In the genomic region with DNA sequence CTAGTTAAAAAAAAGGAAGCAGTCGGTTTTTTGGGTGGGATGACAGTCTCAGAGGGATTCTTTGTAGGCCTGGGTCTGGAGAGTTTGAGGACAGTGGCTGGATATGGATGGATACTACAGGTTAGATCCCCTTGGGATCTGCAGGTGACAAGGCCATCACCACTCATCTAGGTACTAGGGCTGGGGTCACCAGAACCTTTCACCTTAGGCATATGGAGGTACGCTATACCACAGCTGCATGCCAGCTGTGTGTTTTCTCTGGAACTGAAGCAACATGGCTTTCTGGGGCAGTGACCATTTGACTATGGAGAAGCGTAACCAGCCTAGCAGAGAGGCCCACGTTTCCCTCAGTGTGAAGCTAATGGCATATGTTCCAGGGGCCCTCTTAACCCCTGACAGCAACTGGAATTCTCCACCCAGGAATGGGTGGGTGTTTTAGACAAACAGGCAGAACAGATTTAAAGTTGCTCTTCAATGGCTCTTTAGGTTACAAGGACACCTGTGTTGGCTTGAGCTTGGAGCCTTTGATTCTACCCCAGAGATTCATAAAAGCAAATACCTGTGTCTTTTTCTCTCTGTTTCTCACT, we compare ENCODE assay signal across 13 mouse cellular contexts.
DNase-seq lines count a peak whose midpoint lies in the region; ATAC-seq lines count a peak whose summit lies in the region.
"Had no signal": no experiment of that assay in that cellular context is flagged by ENCODE, and none has a peak within 500 bp of the region (broad histone marks: within the 10 kb centered on the region; RNA-seq: fewer than 3 reads in every experiment).

No protein-coding gene starts in this region.

- no peaks in the 10 kb centered on the region for H3K36me3 ChIP-seq in heart, embryonic 13.5 days
- no peaks in the 10 kb centered on the region for H3K36me3 ChIP-seq in neural tube, embryonic 15.5 days
- H3K36me3 ChIP-seq in stomach, embryonic 16.5 days (ENCODE audit: control insufficient read depth, insufficient read depth, low read length): no peaks in the 10 kb centered on the region
- no peaks in the 10 kb centered on the region for H3K36me3 ChIP-seq in midbrain, embryonic 16.5 days (ENCODE audit: control insufficient read depth, insufficient read depth, low read length)
- H3K36me3 ChIP-seq: G1E; hindbrain, embryonic 15.5 days; liver, embryonic 12.5 days had no signal

- no peaks in the 10 kb centered on the region for H3K9me3 ChIP-seq in heart, embryonic 13.5 days
- H3K9me3 ChIP-seq in neural tube, embryonic 15.5 days (replicated peaks): no peaks in the 10 kb centered on the region
- no peaks in the 10 kb centered on the region for H3K9me3 ChIP-seq in stomach, embryonic 16.5 days (replicated peaks; ENCODE audit: control insufficient read depth, low read length)
- H3K9me3 ChIP-seq in midbrain, embryonic 16.5 days (replicated peaks; ENCODE audit: control insufficient read depth, low read length, poor library complexity, severe bottlenecking): no peaks in the 10 kb centered on the region
- H3K9me3 ChIP-seq: hindbrain, embryonic 15.5 days; liver, embryonic 12.5 days had no signal

- H3K9ac ChIP-seq in heart, embryonic 13.5 days: peak overlapping the region; percentile 30; the same call in 1 of the 2 replicates
- H3K9ac ChIP-seq in neural tube, embryonic 15.5 days (replicated peaks): no peak overlapping the region
- no peak overlapping the region for H3K9ac ChIP-seq in stomach, embryonic 16.5 days (ENCODE audit: low read length)
- no peak overlapping the region for H3K9ac ChIP-seq in midbrain, embryonic 16.5 days (ENCODE audit: low read depth, low read length)
- H3K9ac ChIP-seq: hindbrain, embryonic 15.5 days; liver, embryonic 12.5 days had no signal

- intact Hi-C loops in heart, postnatal 14 days (cut with DNase I): no loop called here

- 42% methylated on average over 4 of the region's 4 CpGs for WGBS in heart, embryonic 13.5 days
- 72% methylated on average over 4 of the region's 4 CpGs for WGBS in neural tube, embryonic 15.5 days
- 55% methylated on average over 4 of the region's 4 CpGs for WGBS in stomach, embryonic 16.5 days
- 78% methylated on average over 4 of the region's 4 CpGs for WGBS in midbrain, embryonic 16.5 days

- no peak overlapping the region for H3K4me2 ChIP-seq in heart, embryonic 13.5 days
- no peak overlapping the region for H3K4me2 ChIP-seq in neural tube, embryonic 15.5 days
- H3K4me2 ChIP-seq in stomach, embryonic 16.5 days (ENCODE audit: low read depth, low read length): no peak overlapping the region
- H3K4me2 ChIP-seq in midbrain, embryonic 16.5 days (ENCODE audit: low read length): no peak overlapping the region
- H3K4me2 ChIP-seq: hindbrain, embryonic 15.5 days; liver, embryonic 12.5 days had no signal

- no peaks in the 10 kb centered on the region for H3K27me3 ChIP-seq in heart, embryonic 13.5 days (replicated peaks)
- no peaks in the 10 kb centered on the region for H3K27me3 ChIP-seq in neural tube, embryonic 15.5 days (replicated peaks)
- H3K27me3 ChIP-seq in stomach, embryonic 16.5 days (ENCODE audit: control insufficient read depth, insufficient read depth, low read length): no peaks in the 10 kb centered on the region
- H3K27me3 ChIP-seq in midbrain, embryonic 16.5 days (ENCODE audit: control insufficient read depth, insufficient read depth, low read depth, low read length): no peaks in the 10 kb centered on the region
- H3K27me3 ChIP-seq: hindbrain, embryonic 15.5 days; liver, embryonic 12.5 days had no signal

- DNase-seq in heart, postnatal 14 days: no peak
- peak; percentile 33 for DNase-seq in neural tube, embryonic 10.5 days (ENCODE audit: extremely low spot score, low spot score)
- DNase-seq in hindlimb bud, embryonic 11.5 days (ENCODE audit: extremely low spot score, low read depth, low spot score): peak; percentile 26
- no peak for DNase-seq in adipocyte (ENCODE audit: low spot score)
- DNase-seq: adrenal gland, postnatal 36 days; thymus, postnatal 25 days had no signal

- peak overlapping the region; percentile 71 for H3K27ac ChIP-seq in heart, embryonic 13.5 days (replicated peaks)
- H3K27ac ChIP-seq in neural tube, embryonic 15.5 days (replicated peaks): no peak overlapping the region
- H3K27ac ChIP-seq in stomach, embryonic 16.5 days (ENCODE audit: low read length): peak overlapping the region; percentile 3; the same call in 1 of the 2 replicates
- no peak overlapping the region for H3K27ac ChIP-seq in midbrain, embryonic 16.5 days (ENCODE audit: low read length)
- H3K27ac ChIP-seq: hindbrain, embryonic 15.5 days; liver, embryonic 12.5 days had no signal

- H3K4me1 ChIP-seq in heart, embryonic 13.5 days: peaks cover 64% of the 10 kb centered on the region
- peaks cover 9% of the 10 kb centered on the region; the same call in 1 of the 2 replicates for H3K4me1 ChIP-seq in neural tube, embryonic 15.5 days
- H3K4me1 ChIP-seq in stomach, embryonic 16.5 days (ENCODE audit: control insufficient read depth, insufficient read depth, low read length): peaks cover 15% of the 10 kb centered on the region
- H3K4me1 ChIP-seq in midbrain, embryonic 16.5 days (ENCODE audit: control insufficient read depth, insufficient read depth, low read length): no peaks in the 10 kb centered on the region
- H3K4me1 ChIP-seq: liver, embryonic 12.5 days had no signal

- ATAC-seq in heart, embryonic 13.5 days (ENCODE audit: extremely low read depth, insufficient number of reproducible peaks, low FRiP score, low TSS enrichment): no peak
- no peak for ATAC-seq in neural tube, embryonic 15.5 days (ENCODE audit: low FRiP score)
- no peak for ATAC-seq in stomach, embryonic 16.5 days (ENCODE audit: insufficient read depth, low FRiP score)
- no peak for ATAC-seq in midbrain, embryonic 16.5 days
- ATAC-seq: liver, embryonic 12.5 days had no signal

- H3K4me3 ChIP-seq in heart, embryonic 13.5 days: no peak overlapping the region
- H3K4me3 ChIP-seq in neural tube, embryonic 15.5 days (replicated peaks): no peak overlapping the region
- H3K4me3 ChIP-seq in stomach, embryonic 16.5 days (replicated peaks; ENCODE audit: low read length): no peak overlapping the region
- H3K4me3 ChIP-seq in midbrain, embryonic 16.5 days (ENCODE audit: low read depth, low read length): no peak overlapping the region
- H3K4me3 ChIP-seq: hindbrain, embryonic 15.5 days; liver, embryonic 12.5 days had no signal

Comparison
In these comparisons a context has a peak if more than half of its experiments do, and no peak if none do; other contexts are left out.
1. H3K27ac ChIP-seq: peak in heart, embryonic 13.5 days (single experiment) and stomach, embryonic 16.5 days (single experiment); none in neural tube, embryonic 15.5 days (single experiment) and midbrain, embryonic 16.5 days (single experiment).
2. DNase-seq: peak in neural tube, embryonic 10.5 days (single experiment) and hindlimb bud, embryonic 11.5 days (single experiment); none in heart, postnatal 14 days (0 of 2) and adipocyte (single experiment).